Mouse (Mus musculus) neutrophil, adult 65 days (primary cell): ENCODE measurements around the gene Asic2. TPM values are rescaled to one million over a fixed set of nuclear protein-coding genes. Genes with fewer than 3 reads are reported as not detected.

Source experiments
- total RNA-seq: library from RNA; stranded (reverse); gene quantifications from 2 replicates; pipeline ENCODE4 v1.2.4, GENCODE M21; 2023

The Asic2 gene
- not detected in 2 replicates for total RNA-seq

DNA sequence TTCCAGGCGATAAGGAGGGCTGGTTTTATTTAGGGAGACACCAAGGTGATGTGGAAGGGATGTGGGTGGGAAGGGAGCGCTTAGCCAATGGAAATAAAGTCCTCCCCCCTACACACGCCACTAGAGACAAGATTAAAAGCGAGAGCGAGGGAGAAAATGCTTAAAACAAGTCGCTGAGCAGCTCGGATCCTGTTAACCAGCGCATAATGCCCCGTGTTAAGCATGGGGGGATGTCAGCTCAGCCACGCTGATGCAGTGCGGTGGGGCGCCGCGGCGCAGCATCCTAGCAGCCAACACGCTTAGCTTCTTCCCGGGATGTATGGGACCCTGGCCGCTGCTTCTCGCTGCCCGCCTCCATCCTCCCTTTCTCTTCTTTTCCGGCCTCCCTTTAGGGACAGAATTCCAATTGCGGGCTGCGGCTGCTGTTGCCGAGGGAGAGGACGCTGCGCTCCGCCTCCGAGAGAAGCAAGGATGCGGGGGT, at the start of gene Asic2:
TSS of gene Asic2 (minus strand) at position 57 of the 481 bp plus-strand sequence.

DNA sequence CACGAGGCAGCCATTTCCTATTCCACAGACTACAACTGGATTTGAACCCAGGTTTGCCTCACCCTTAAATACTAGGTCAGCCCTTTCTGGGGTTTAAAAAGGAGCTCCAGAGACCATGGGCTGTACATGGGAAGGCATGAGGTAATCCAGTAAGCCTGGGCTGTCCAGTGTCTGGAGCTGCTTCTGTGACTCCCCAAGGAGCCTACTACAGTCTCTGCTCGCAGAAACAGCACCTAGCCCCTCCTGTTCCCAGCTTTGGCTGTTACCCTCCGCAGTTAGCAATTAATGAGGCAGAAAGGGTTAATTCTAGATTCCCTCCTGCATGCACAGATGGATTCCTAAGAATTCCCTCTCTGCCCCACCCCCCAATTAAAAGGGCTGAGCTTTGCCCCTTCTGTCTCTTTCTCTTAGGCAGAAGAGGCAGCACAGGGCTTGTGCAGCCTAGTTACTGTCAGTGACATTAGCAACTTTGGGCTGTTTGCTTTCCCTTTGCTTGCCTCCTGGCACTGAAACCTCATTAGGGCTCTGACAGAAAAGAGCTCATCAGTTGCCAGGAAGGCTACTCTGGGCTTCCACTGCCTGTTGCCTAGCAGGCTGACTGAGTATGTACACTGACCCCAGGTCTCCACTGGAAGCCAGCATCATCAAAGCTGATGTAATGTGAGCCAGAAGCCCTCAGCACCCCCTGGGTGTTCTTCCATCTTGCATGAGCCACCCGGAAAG, 107.8 kb downstream of the Asic2 start, which contains the start of gene 5530401A14Rik:
TSS of gene 5530401A14Rik (plus strand) at position 424 of the 723 bp plus-strand sequence.

DNA sequence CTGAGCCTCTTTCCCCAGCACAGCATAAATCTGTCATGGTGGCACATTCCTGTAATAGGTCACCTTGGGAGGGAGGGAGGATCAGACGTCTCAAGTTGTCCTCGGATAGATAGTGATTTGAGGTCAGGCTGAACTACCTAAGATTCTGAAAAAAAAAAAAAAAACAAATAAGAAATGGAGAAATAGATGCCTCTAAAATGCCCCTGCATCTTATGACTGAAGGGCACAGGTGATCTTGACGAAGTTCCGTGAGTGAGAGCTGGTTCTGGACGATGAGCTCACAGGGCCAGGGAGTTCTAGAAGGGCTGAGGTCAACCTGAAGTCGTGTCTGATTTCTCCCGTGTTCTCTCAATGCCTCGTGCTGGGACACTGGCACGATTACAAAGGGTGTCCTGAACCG, 1110.2 kb downstream of the Asic2 start, which contains the start of gene Spaca3:
TSS of gene Spaca3 (plus strand) at position 301 of the 400 bp plus-strand sequence.

Other genes with a start within 250 kb of the Asic2 start
- gene 5530401A14Rik, start 107.8 kb downstream of the Asic2 start, total RNA-seq: 0.38 TPM in 1 of 2 replicates, not detected in the other
- 8.5 and 46.6 TPM in 2 replicates for gene Ccl2, start 67.1 kb upstream of the Asic2 start, total RNA-seq
- not detected in 2 replicates for gene Gm17268, start 70.1 kb upstream of the Asic2 start, total RNA-seq
- 0.63 TPM in 1 of 2 replicates, not detected in the other for gene Ccl7, start 77.3 kb upstream of the Asic2 start, total RNA-seq
- gene Ccl11, start 89.4 kb upstream of the Asic2 start, total RNA-seq: not detected in 2 replicates
- not detected in 2 replicates for gene Ccl12, start 133.4 kb upstream of the Asic2 start, total RNA-seq
- not detected in 2 replicates for gene Ccl8, start 146.7 kb upstream of the Asic2 start, total RNA-seq